Mouse (Mus musculus) spleen, adult 2 months (tissue): ENCODE measurements around the gene Usp22.

Experiments used
- CTCF ChIP-seq: fragments of 200-500 bp; IDR thresholded peaks from 2 replicates; pipeline ENCODE4 v1.5.1; 2011; ENCODE audit warnings: mild to moderate bottlenecking, inconsistent platforms; ENCODE audit not compliant: insufficient read depth, insufficient read length, insufficient replicate concordance; ENCODE audit errors: extremely low read depth
- POLR2A ChIP-seq: fragments of 200-500 bp; IDR thresholded peaks from 2 replicates; pipeline ENCODE4 v1.6.1; 2011; ENCODE audit warnings: low read depth, low read length, inconsistent platforms

DNA sequence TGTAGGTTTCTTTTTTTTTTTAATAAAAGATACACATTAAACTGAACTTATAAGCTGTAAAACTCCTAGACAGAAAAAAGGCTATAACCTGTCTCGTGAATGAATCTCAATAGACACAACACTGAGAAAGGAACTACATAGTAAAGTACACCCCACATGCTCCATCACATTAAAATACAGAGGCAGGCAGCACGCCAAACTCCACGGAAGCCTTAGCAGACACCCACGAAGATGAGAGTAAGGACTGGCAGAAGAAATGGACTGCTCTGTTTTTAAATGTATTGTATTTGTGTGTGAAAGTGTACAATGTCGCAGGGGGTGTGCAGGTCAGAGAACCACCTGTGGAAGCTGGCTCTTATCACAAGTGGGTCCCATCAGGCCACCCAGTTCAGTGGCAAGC, 4.7 kb downstream of the Usp22 start:
- TF ChIP-seq POLR2A (no peak), CTCF (no peak)
